Mouse (Mus musculus): ENCODE measurements around the gene Nlk. TPM values are rescaled to one million over a fixed set of nuclear protein-coding genes. Genes with fewer than 3 reads are reported as not detected.
"Not testable (repeated sequence)": the region's sequence is repeated elsewhere in the genome, so short reads cannot be mapped to it uniquely, and the experiment has no call there.

The Nlk gene
- polyA plus RNA-seq, 1 experiment from 2014 or later = 18.3 TPM

DNA sequence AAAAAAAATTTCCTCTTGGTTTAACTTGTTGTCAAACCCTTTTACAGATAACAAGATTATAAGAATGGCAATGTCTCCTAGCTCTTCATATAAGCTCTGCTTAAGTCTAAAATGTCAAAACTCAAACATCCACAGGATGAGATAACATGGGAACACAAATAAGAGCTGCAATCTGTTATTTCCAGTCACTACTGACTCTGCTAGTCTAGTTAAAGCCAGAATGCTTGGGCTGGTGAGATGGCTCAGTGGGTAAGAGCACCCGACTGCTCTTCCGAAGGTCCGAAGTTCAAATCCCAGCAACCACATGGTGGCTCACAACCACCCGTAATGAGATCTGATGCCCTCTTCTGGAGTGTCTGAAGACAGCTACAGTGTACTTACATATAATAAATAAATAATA, 123.1 kb downstream of the Nlk start:
- not testable (repeated sequence) for H3K4me1 ChIP-seq (ENCODE audit: control insufficient read depth, insufficient read depth, low read length)
- peaks cover 44% of the 10 kb centered on the region for H3K36me3 ChIP-seq (ENCODE audit: control insufficient read depth, insufficient read depth, low read length)

DNA sequence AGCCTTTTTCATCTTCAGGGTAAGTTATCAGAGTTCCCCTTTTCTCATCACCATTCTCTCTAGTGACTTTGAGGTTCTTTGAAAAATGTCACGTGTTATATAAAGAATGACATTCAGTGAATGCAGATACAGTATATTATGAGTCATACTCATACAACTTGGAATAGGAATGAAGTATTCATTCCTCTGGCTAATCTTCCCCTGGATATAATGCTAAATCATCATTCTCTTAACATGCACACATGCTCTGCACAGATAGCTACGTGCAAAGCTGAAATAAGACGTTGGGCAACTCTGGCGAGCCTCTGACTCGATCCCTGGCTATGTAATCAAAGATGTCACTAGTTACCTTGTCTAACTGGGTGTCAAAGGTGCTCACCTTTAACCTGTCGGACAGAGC, 125.3 kb downstream of the Nlk start:
- Histone ChIP-seq H3K9me3 (ENCODE audit: control insufficient read depth, low read length) (no peaks in the 10 kb centered on the region), H3K36me3 (ENCODE audit: control insufficient read depth, insufficient read depth, low read length) (peaks cover 38% of the 10 kb centered on the region), H3K27ac (ENCODE audit: low read depth, low read length) (no peak overlapping the region), H3K4me3 (ENCODE audit: low read length) (no peak overlapping the region), H3K4me1 (ENCODE audit: control insufficient read depth, insufficient read depth, low read length) (peaks cover 9% of the 10 kb centered on the region; the same call in 1 of the 2 replicates), H3K9ac (ENCODE audit: low read depth, low read length) (no peak overlapping the region), H3K27me3 (ENCODE audit: control insufficient read depth, insufficient read depth, low read length) (no peaks in the 10 kb centered on the region), H3K4me2 (replicated peaks; ENCODE audit: low read depth, low read length) (no peak overlapping the region)
- WGBS = 91% methylated on average over 6 of the region's 6 CpGs
- no peak for ATAC-seq (ENCODE audit: low FRiP score, low TSS enrichment)

More for the DNA sequence above, 123.1 kb downstream of the Nlk start:
- WGBS = 99% methylated on average over 3 of the region's 4 CpGs
- H3K4me2 ChIP-seq (replicated peaks; ENCODE audit: low read depth, low read length); H3K4me3 ChIP-seq (ENCODE audit: low read length); H3K27ac ChIP-seq (ENCODE audit: low read depth, low read length); H3K9ac ChIP-seq (ENCODE audit: low read depth, low read length); H3K9me3 ChIP-seq (ENCODE audit: control insufficient read depth, low read length); ATAC-seq (ENCODE audit: low FRiP score, low TSS enrichment); H3K27me3 ChIP-seq (ENCODE audit: control insufficient read depth, insufficient read depth, low read length): not testable (repeated sequence)

DNA sequence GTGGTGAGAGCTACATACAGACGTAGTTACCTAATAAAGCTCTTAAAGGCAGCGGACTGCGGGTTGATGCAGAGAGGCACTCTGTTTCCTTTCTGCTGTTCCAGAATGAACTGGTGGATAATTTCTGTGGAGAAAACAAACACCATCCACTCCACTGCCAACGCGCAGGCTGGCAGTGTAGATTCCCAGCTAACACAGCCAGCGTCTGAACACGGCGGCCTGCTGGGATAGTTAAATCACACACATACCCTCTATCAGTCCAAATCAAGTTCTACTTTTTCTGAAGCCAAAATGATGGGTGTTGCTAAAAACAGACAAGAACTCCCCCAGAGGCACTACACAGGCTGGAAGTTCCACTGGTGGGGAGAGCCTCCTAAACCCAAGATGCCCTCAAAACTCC, 125.7 kb downstream of the Nlk start:
- WGBS = 94% methylated on average over 8 of the region's 8 CpGs
- H3K36me3 ChIP-seq (ENCODE audit: control insufficient read depth, insufficient read depth, low read length) = peaks cover 36% of the 10 kb centered on the region
- no peak overlapping the region for H3K4me3 ChIP-seq (ENCODE audit: low read length)
- no peak overlapping the region for H3K4me2 ChIP-seq (replicated peaks; ENCODE audit: low read depth, low read length)
- no peaks in the 10 kb centered on the region for H3K27me3 ChIP-seq (ENCODE audit: control insufficient read depth, insufficient read depth, low read length)
- H3K9ac ChIP-seq (ENCODE audit: low read depth, low read length) = no peak overlapping the region
- H3K27ac ChIP-seq (ENCODE audit: low read depth, low read length) = no peak overlapping the region
- H3K4me1 ChIP-seq (ENCODE audit: control insufficient read depth, insufficient read depth, low read length) = peaks cover 13% of the 10 kb centered on the region; the same call in 1 of the 2 replicates
- H3K9me3 ChIP-seq (ENCODE audit: control insufficient read depth, low read length) = no peaks in the 10 kb centered on the region
- ATAC-seq (ENCODE audit: low FRiP score, low TSS enrichment) = no peak

DNA sequence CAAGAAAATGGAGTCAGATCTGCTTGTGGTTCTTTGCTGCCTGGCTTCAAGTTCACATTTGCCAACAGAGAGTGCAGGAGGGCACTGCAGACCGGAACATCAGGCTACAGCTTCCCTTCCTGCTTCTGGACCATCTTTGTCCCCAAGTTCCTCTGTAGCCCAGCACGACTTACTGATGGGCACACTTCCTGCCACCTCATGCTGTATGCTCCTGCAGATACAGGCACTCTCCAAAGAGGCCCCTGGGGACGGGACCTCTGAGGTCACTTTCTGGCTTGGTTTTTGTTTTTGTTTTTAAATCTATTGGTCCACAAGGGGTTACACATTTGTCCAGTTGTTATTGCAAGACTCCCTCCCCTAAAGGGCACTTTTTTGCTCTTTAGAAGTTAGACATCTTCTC, 127.4 kb downstream of the Nlk start:
- Histone ChIP-seq H3K27me3 (ENCODE audit: control insufficient read depth, insufficient read depth, low read length) (no peaks in the 10 kb centered on the region), H3K9me3 (ENCODE audit: control insufficient read depth, low read length) (no peaks in the 10 kb centered on the region), H3K4me2 (replicated peaks; ENCODE audit: low read depth, low read length) (no peak overlapping the region), H3K4me1 (ENCODE audit: control insufficient read depth, insufficient read depth, low read length) (peaks cover 15% of the 10 kb centered on the region; the same call in 1 of the 2 replicates), H3K9ac (ENCODE audit: low read depth, low read length) (no peak overlapping the region), H3K36me3 (ENCODE audit: control insufficient read depth, insufficient read depth, low read length) (peaks cover 31% of the 10 kb centered on the region), H3K27ac (ENCODE audit: low read depth, low read length) (no peak overlapping the region), H3K4me3 (ENCODE audit: low read length) (no peak overlapping the region)
- WGBS = 55% methylated on average over 3 of the region's 3 CpGs
- ATAC-seq (ENCODE audit: low FRiP score, low TSS enrichment) = no peak

DNA sequence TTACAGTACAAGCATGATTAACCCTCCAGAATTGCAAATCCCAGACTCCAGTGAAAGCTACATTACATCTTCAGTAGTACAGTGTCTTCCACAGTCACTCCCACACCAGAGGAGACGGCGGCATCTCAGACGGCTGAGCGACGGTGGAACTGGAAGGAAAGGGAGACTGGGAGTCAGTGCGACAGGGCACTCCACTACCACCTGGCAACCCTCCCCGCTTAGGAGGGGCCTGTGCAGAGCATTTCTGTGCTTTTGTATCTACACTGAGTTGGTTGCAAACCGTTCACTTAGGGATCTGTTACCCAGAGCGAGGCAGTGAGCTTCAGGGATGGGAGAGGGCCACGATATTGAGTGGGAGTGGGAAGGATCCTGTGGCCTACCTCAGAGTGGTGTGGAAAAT, 128.3 kb downstream of the Nlk start:
- H3K36me3 ChIP-seq (ENCODE audit: control insufficient read depth, insufficient read depth, low read length) = peaks cover 26% of the 10 kb centered on the region
- 73% methylated on average over 10 of the region's 10 CpGs for WGBS
- H3K27ac ChIP-seq (ENCODE audit: low read depth, low read length) = no peak overlapping the region
- H3K4me2 ChIP-seq (replicated peaks; ENCODE audit: low read depth, low read length) = no peak overlapping the region
- no peak overlapping the region for H3K4me3 ChIP-seq (ENCODE audit: low read length)
- H3K9ac ChIP-seq (ENCODE audit: low read depth, low read length) = no peak overlapping the region
- no peak for ATAC-seq (ENCODE audit: low FRiP score, low TSS enrichment)
- H3K4me1 ChIP-seq (ENCODE audit: control insufficient read depth, insufficient read depth, low read length) = peaks cover 15% of the 10 kb centered on the region; the same call in 1 of the 2 replicates
- H3K9me3 ChIP-seq (ENCODE audit: control insufficient read depth, low read length) = no peaks in the 10 kb centered on the region
- H3K27me3 ChIP-seq (ENCODE audit: control insufficient read depth, insufficient read depth, low read length) = no peaks in the 10 kb centered on the region

DNA sequence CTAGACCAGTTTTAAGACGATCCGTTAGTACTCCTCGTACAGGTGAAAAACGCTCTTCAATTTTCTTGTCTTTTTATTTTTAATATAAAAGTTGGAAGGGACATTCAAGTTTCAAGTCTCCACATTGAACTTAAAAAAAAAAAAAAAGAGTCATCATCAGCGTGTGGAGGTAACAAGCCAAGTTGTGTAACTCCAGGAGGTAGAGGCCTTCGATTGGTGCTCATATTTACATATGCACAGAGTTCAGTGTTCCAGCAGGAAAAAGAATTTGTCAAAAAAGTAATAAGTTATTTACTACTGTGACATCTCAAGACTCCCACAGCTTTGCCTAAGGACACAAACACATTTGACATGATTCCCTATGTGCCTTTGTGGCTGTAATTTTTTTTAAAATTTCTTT, 129.6 kb downstream of the Nlk start:
- H3K27me3 ChIP-seq (ENCODE audit: control insufficient read depth, insufficient read depth, low read length) = no peaks in the 10 kb centered on the region

DNA sequence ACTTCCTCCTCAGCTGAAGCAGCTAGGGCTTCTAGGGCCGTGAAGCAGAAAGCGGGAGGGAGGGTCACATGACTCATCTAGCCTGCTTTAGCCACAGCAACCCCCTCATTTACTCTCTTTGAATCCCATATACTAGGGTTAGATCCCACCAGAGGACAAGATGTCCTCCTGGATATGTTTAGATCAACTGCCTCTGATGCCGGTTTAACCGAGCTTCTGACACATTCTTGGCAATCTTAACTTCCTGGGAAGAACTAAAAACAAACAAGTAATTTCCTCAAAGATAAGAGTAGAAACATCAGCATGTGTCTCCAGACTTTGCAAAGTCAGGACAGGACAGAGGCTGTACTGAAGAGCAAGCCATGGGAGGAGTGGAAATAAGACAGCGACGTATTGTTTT, 130.4 kb downstream of the Nlk start:
- ATAC-seq (ENCODE audit: low FRiP score, low TSS enrichment) = 0 out of 2 replicates have a peak, but pooled peaks have one; percentile 46
- H3K4me3 ChIP-seq (ENCODE audit: low read length) = no peak overlapping the region
- no peaks in the 10 kb centered on the region for H3K27me3 ChIP-seq (ENCODE audit: control insufficient read depth, insufficient read depth, low read length)
- H3K4me2 ChIP-seq (replicated peaks; ENCODE audit: low read depth, low read length) = no peak overlapping the region
- WGBS = 36% methylated on average over 6 of the region's 6 CpGs
- H3K4me1 ChIP-seq (ENCODE audit: control insufficient read depth, insufficient read depth, low read length) = peaks cover 15% of the 10 kb centered on the region; the same call in 1 of the 2 replicates
- peaks cover 13% of the 10 kb centered on the region for H3K36me3 ChIP-seq (ENCODE audit: control insufficient read depth, insufficient read depth, low read length)
- H3K9me3 ChIP-seq (ENCODE audit: control insufficient read depth, low read length) = no peaks in the 10 kb centered on the region
- no peak overlapping the region for H3K9ac ChIP-seq (ENCODE audit: low read depth, low read length)
- peak overlapping the region; percentile 15; the same call in 1 of the 2 replicates for H3K27ac ChIP-seq (ENCODE audit: low read depth, low read length)

More for the DNA sequence above, 129.6 kb downstream of the Nlk start:
- no peak overlapping the region for H3K4me3 ChIP-seq (ENCODE audit: low read length)
- WGBS = 84% methylated on average over 6 of the region's 6 CpGs
- ATAC-seq (ENCODE audit: low FRiP score, low TSS enrichment) = no peak
- peaks cover 19% of the 10 kb centered on the region for H3K36me3 ChIP-seq (ENCODE audit: control insufficient read depth, insufficient read depth, low read length)
- H3K9me3 ChIP-seq (ENCODE audit: control insufficient read depth, low read length) = no peaks in the 10 kb centered on the region
- no peak overlapping the region for H3K27ac ChIP-seq (ENCODE audit: low read depth, low read length)
- H3K4me2 ChIP-seq (replicated peaks; ENCODE audit: low read depth, low read length) = no peak overlapping the region
- H3K9ac ChIP-seq (ENCODE audit: low read depth, low read length) = no peak overlapping the region
- peaks cover 15% of the 10 kb centered on the region; the same call in 1 of the 2 replicates for H3K4me1 ChIP-seq (ENCODE audit: control insufficient read depth, insufficient read depth, low read length)

DNA sequence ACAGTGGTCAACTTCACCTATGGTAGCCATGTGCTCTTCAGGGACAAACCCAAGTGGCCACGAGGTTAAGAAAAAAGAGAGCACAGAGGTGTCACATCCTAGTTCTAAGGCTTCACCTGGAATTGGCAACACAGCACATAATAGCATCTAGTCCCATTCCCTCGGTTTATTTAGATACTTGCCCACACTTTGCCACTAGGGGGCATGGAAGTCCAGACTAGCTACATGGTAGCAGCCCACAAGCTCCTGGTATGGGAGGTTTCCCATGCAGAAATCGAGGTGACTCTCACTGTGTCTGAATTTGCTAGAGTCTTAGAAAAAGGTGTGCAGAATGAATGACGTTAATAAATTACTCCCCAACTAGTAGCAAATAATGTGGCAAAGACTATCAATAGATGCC, 136.7 kb downstream of the Nlk start:
- no peak overlapping the region for H3K4me3 ChIP-seq (ENCODE audit: low read length)
- H3K36me3 ChIP-seq (ENCODE audit: control insufficient read depth, insufficient read depth, low read length) = no peaks in the 10 kb centered on the region
- H3K9ac ChIP-seq (ENCODE audit: low read depth, low read length) = no peak overlapping the region
- H3K27ac ChIP-seq (ENCODE audit: low read depth, low read length) = no peak overlapping the region
- 12% methylated on average over 4 of the region's 4 CpGs for WGBS
- H3K9me3 ChIP-seq (ENCODE audit: control insufficient read depth, low read length) = no peaks in the 10 kb centered on the region
- H3K27me3 ChIP-seq (ENCODE audit: control insufficient read depth, insufficient read depth, low read length) = no peaks in the 10 kb centered on the region
- no peak overlapping the region for H3K4me2 ChIP-seq (replicated peaks; ENCODE audit: low read depth, low read length)
- H3K4me1 ChIP-seq (ENCODE audit: control insufficient read depth, insufficient read depth, low read length) = no peaks in the 10 kb centered on the region
- ATAC-seq (ENCODE audit: low FRiP score, low TSS enrichment) = peak; percentile 61; the same call in 1 of the 2 replicates

DNA sequence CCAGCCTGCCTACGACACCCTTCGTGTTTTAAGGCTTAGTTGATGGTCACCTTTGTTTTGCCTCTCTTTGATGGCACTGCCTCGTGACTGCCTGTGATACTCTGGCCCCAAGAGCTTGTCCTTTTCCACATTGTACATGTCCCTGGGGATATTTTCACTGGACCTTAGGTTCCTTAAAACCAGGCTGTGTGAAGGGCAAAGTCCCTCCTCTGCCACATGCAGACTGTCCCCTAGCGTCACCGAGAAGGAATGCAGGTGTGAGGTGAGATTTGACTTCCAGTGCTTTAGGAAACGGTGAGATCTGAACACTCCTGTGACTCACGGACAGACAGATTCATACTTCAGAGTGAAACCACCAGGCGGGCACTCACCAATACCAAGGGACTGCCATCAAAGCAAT, 139.9 kb downstream of the Nlk start:
- no peak overlapping the region for H3K9ac ChIP-seq (ENCODE audit: low read depth, low read length)
- H3K4me2 ChIP-seq (replicated peaks; ENCODE audit: low read depth, low read length) = no peak overlapping the region
- no peak overlapping the region for H3K27ac ChIP-seq (ENCODE audit: low read depth, low read length)
- H3K4me1 ChIP-seq (ENCODE audit: control insufficient read depth, insufficient read depth, low read length) = no peaks in the 10 kb centered on the region
- H3K9me3 ChIP-seq (ENCODE audit: control insufficient read depth, low read length) = no peaks in the 10 kb centered on the region
- no peaks in the 10 kb centered on the region for H3K27me3 ChIP-seq (ENCODE audit: control insufficient read depth, insufficient read depth, low read length)
- WGBS = 60% methylated on average over 8 of the region's 8 CpGs
- H3K4me3 ChIP-seq (ENCODE audit: low read length) = no peak overlapping the region
- ATAC-seq (ENCODE audit: low FRiP score, low TSS enrichment) = no peak
- H3K36me3 ChIP-seq (ENCODE audit: control insufficient read depth, insufficient read depth, low read length) = no peaks in the 10 kb centered on the region

Measured in kidney, embryonic 14.5 days (tissue).